Mouse (Mus musculus): Measurements from ENCODE around the gene 4930558K02Rik. TPM values are rescaled to one million over a fixed set of nuclear protein-coding genes. Genes with fewer than 3 reads are reported as not detected.

The 4930558K02Rik gene
- total and polyA plus RNA-seq, 3 experiments = not detected

GRCm38 (mm10) chr1:162015247-162015862 is 35.9 kb upstream of the 4930558K02Rik start:
- Histone ChIP-seq H3K79me2 (replicated peaks; ENCODE audit: control insufficient read depth, extremely low read depth, insufficient read depth, poor library complexity, severe bottlenecking) (no peaks in the 10 kb centered on the region), H3K36me3 (replicated peaks in 1 of 2; ENCODE audit: control insufficient read depth in 1 of 2, insufficient read depth in 1 of 2, low read length in 1 of 2) (peaks cover 10 to 16% of the 10 kb centered on the region in 2 experiments), H3K27me3 (replicated peaks) (no peaks in the 10 kb centered on the region), H3K9ac (ENCODE audit: insufficient read depth, low read depth) (no peak overlapping the region), H3K4me1 (ENCODE audit: control insufficient read depth in 1 of 2, insufficient read depth in 2 of 2) (peaks cover 0 to 16% of the 10 kb centered on the region in 2 experiments; a peak in 2 of 4 replicates), H3K4me2 (ENCODE audit: insufficient read depth, low read depth, poor library complexity, severe bottlenecking) (no peak overlapping the region), H3K27ac (ENCODE audit: insufficient read depth, low read depth) (no peak overlapping the region), H3K9me3 (replicated peaks; ENCODE audit: low read length) (no peaks in the 10 kb centered on the region), H3K4me3 (replicated peaks in 1 of 3; ENCODE audit: low read depth in 2 of 3, low read length in 2 of 3, poor library complexity in 1 of 3) (no peak overlapping the region)
- in situ Hi-C loops (cut with MboI; ENCODE audit: low pct_ligation_motif_present, low pct_unique_long_range_greater_than_20kb, low sequenced_read_pairs) = no loop called here
- dilution Hi-C loops (cut with MboI; ENCODE audit: extremely low pct_ligation_motif_present, extremely low pct_unique_long_range_greater_than_20kb, low sequenced_read_pairs) = no loop called here
- no peak for DNase-seq (ENCODE audit: extremely low read depth)
- TF ChIP-seq SIN3A (IDR thresholded peaks at IDR 0.05; ENCODE audit: low read length) (no peak), RCOR1 (conservative IDR thresholded peaks at IDR 0.05; ENCODE audit: low read depth, low read length) (no peak), ZKSCAN1 (IDR thresholded peaks at IDR 0.05; ENCODE audit: borderline replicate concordance, low read depth, low read length) (no peak)

- no peak for DNase-seq (ENCODE audit: extremely low read depth)
- Histone ChIP-seq H3K27me3 (replicated peaks) (no peaks in the 10 kb centered on the region), H3K4me2 (ENCODE audit: insufficient read depth, low read depth, poor library complexity, severe bottlenecking) (no peak overlapping the region), H3K9ac (ENCODE audit: insufficient read depth, low read depth) (no peak overlapping the region), H3K4me1 (ENCODE audit: control insufficient read depth in 1 of 2, insufficient read depth in 2 of 2) (peaks cover 0 to 16% of the 10 kb centered on the region in 2 experiments; a peak in 2 of 4 replicates), H3K27ac (ENCODE audit: insufficient read depth, low read depth) (no peak overlapping the region), H3K79me2 (replicated peaks; ENCODE audit: control insufficient read depth, extremely low read depth, insufficient read depth, poor library complexity, severe bottlenecking) (no peaks in the 10 kb centered on the region), H3K4me3 (replicated peaks in 1 of 3; ENCODE audit: low read depth in 2 of 3, low read length in 2 of 3, poor library complexity in 1 of 3) (no peak overlapping the region), H3K36me3 (replicated peaks in 1 of 2; ENCODE audit: control insufficient read depth in 1 of 2, insufficient read depth in 1 of 2, low read length in 1 of 2) (peaks cover 10 to 18% of the 10 kb centered on the region in 2 experiments), H3K9me3 (replicated peaks; ENCODE audit: low read length) (no peaks in the 10 kb centered on the region)
- no peak for TF ChIP-seq ZMIZ1 (IDR thresholded peaks at IDR 0.05; ENCODE audit: low read depth, low read length)
- no peak for TF ChIP-seq HCFC1 (IDR thresholded peaks at IDR 0.05; ENCODE audit: low read depth, low read length)
- no peak for TF ChIP-seq MYC (IDR thresholded peaks at IDR 0.05; ENCODE audit: low read depth, low read length)
- TF ChIP-seq UBTF (IDR thresholded peaks at IDR 0.05; ENCODE audit: low read depth, low read length) = no peak
- no peak for TF ChIP-seq ZKSCAN1 (IDR thresholded peaks at IDR 0.05; ENCODE audit: borderline replicate concordance, low read depth, low read length)
- TF ChIP-seq IRF4 (IDR thresholded peaks at IDR 0.05; ENCODE audit: low read depth, low read length) = no peak
- TF ChIP-seq MAZ (IDR thresholded peaks at IDR 0.05; ENCODE audit: low read depth, low read length) = no peak
- TF ChIP-seq NRF1 (IDR thresholded peaks at IDR 0.05; ENCODE audit: low read depth, low read length) = no peak
- no peak for TF ChIP-seq SMC3 (IDR thresholded peaks at IDR 0.05; ENCODE audit: low read depth, low read length)
- no peak for TF ChIP-seq CTCF (conservative IDR thresholded peaks at IDR 0.05 in 1 of 2, IDR thresholded peaks at IDR 0.05 in 1 of 2; ENCODE audit: low read depth in 2 of 2, low read length in 2 of 2)
- TF ChIP-seq ZC3H11A (IDR thresholded peaks at IDR 0.05; ENCODE audit: low read depth, low read length) = no peak
- TF ChIP-seq RCOR1 (conservative IDR thresholded peaks at IDR 0.05; ENCODE audit: low read depth, low read length) = no peak
- no peak for TF ChIP-seq CHD1 (IDR thresholded peaks at IDR 0.05; ENCODE audit: low read depth, low read length)
- dilution Hi-C loops (cut with MboI; ENCODE audit: extremely low pct_ligation_motif_present, extremely low pct_unique_long_range_greater_than_20kb, low sequenced_read_pairs) (no loop called here), in situ Hi-C loops (cut with MboI; ENCODE audit: low pct_ligation_motif_present, low pct_unique_long_range_greater_than_20kb, low sequenced_read_pairs) (no loop called here)
These were observed 34.1 kb upstream of the 4930558K02Rik start for GRCm38 (mm10) chr1:162013561-162013960.
